Mouse (Mus musculus) testis, adult 2 months (tissue): ENCODE measurements around the gene Nup107.

ENCODE experiments used
- CTCF ChIP-seq: fragments of 200-500 bp; IDR thresholded peaks from 2 replicates; pipeline ENCODE4 v1.5.1; 2012; ENCODE audit warnings: low read depth, mild to moderate bottlenecking, inconsistent platforms, low read length, moderate library complexity; ENCODE audit not compliant: control insufficient read depth, insufficient read depth, insufficient replicate concordance
- POLR2A ChIP-seq: fragments of 200-500 bp; IDR thresholded peaks from 2 replicates; pipeline ENCODE4 v1.6.1; 2012; ENCODE audit warnings: low read depth, mild to moderate bottlenecking, inconsistent platforms, low read length, moderate library complexity; ENCODE audit not compliant: control insufficient read depth

DNA sequence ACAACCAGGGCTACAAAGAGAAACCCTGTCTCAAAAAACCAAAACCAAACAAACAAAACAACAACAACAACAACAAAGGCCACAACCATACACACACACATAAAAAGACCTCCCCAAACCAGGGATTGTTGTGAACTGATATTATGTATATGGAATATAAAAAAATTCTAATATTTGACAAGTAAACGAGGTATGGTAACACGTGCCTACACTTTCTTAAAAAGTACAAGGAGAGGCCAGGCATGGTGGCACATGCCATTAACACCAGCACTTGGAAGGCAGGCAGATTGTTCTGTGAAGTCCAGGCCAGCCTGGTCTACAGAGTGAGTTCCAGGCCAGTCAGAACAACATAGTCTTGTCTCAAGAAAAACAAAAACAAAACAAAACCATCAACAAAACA, 49.3 kb downstream of the Nup107 start:
- no peak for TF ChIP-seq POLR2A
- TF ChIP-seq CTCF: no peak
